Mouse (Mus musculus): ENCODE measurements around the gene Alg14. TPM values are rescaled to one million over a fixed set of nuclear protein-coding genes. Genes with fewer than 3 reads are reported as not detected.

Gene Alg14
- total and polyA plus RNA-seq, 2 experiments from 2014 or later, result 28.2 to 31.6 TPM

- Histone ChIP-seq H3K27ac (ENCODE audit: low read depth, low read length) (no peak overlapping the region), H3K4me1 (ENCODE audit: insufficient read depth) (no peaks in the 10 kb centered on the region), H3K27me3 (ENCODE audit: insufficient read depth, low read length) (no peaks in the 10 kb centered on the region), H3K9me3 (ENCODE audit: low read length) (no peaks in the 10 kb centered on the region), H3K4me3 (ENCODE audit: low read depth, low read length) (no peak overlapping the region), H3K9ac (no peak overlapping the region), H3K36me3 (ENCODE audit: insufficient read depth) (no peaks in the 10 kb centered on the region), H3K4me2 (ENCODE audit: low read depth) (no peak overlapping the region)
- no peak for DNase-seq
- WGBS, result 77% methylated on average over 4 of the region's 4 CpGs
- ATAC-seq, result no peak
- no peak for TF ChIP-seq CTCF (IDR thresholded peaks at IDR 0.05; ENCODE audit: low read depth)
These were observed 14.0 kb upstream of the Alg14 start for GRCm38 (mm10) chr3:121277557-121277956.

DNA sequence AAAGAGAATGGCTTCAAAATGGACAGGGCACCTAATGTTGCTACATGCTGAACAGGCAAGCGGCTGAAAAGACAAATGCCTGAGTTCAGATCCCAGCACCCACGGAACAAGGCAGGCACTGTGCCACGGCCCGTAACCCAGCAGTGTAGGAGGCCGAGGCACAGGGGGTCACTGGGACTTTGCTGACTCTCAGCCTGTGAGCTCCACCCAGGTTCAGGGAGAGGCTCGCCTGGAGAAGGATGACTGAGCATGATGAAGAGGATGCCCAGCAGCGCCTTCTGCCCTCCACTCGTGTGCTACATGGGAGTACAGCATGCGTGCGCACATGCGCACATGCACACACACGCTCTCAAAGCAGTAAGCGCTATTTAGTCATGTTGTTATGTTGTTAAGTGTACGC, 11.9 kb upstream of the Alg14 start:
- no peaks in the 10 kb centered on the region for H3K4me1 ChIP-seq (ENCODE audit: insufficient read depth)
- H3K36me3 ChIP-seq (ENCODE audit: insufficient read depth), result no peaks in the 10 kb centered on the region
- no peak overlapping the region for H3K9ac ChIP-seq
- TF ChIP-seq CTCF (IDR thresholded peaks at IDR 0.05; ENCODE audit: low read depth), result no peak
- ATAC-seq, result no peak
- 88% methylated on average over 14 of the region's 14 CpGs for WGBS
- no peaks in the 10 kb centered on the region for H3K9me3 ChIP-seq (ENCODE audit: low read length)
- DNase-seq, result no peak
- no peak overlapping the region for H3K4me2 ChIP-seq (ENCODE audit: low read depth)
- no peak overlapping the region for H3K4me3 ChIP-seq (ENCODE audit: low read depth, low read length)
- no peaks in the 10 kb centered on the region for H3K27me3 ChIP-seq (ENCODE audit: insufficient read depth, low read length)
- H3K27ac ChIP-seq (ENCODE audit: low read depth, low read length), result no peak overlapping the region

GRCm38 (mm10) chr3:121282998-121283397, 8.6 kb upstream of the Alg14 start, which contains the start of gene Tmem56:
TSS of gene Tmem56 (minus strand) at chr3:121283098.
- H3K9me3 ChIP-seq (ENCODE audit: low read length), result no peaks in the 10 kb centered on the region
- H3K4me2 ChIP-seq (ENCODE audit: low read depth), result no peak within 1 kb of the TSS
- no peak for ATAC-seq
- H3K4me1 ChIP-seq (ENCODE audit: insufficient read depth), result no peaks in the 10 kb centered on the region
- no peak within 1 kb of the TSS for H3K27ac ChIP-seq (ENCODE audit: low read depth, low read length)
- TF ChIP-seq CTCF (IDR thresholded peaks at IDR 0.05; ENCODE audit: low read depth), result no peak
- no peak within 1 kb of the TSS for H3K4me3 ChIP-seq (ENCODE audit: low read depth, low read length)
- WGBS, result 81% methylated on average over 4 of the region's 4 CpGs
- H3K36me3 ChIP-seq (ENCODE audit: insufficient read depth), result no peaks in the 10 kb centered on the region
- H3K9ac ChIP-seq, result no peak within 1 kb of the TSS
- DNase-seq, result no peak
- H3K27me3 ChIP-seq (ENCODE audit: insufficient read depth, low read length), result no peaks in the 10 kb centered on the region

GRCm38 (mm10) chr3:121285219-121285618, 6.4 kb upstream of the Alg14 start:
- no peaks in the 10 kb centered on the region for H3K36me3 ChIP-seq (ENCODE audit: insufficient read depth)
- no peak overlapping the region for H3K4me3 ChIP-seq (ENCODE audit: low read depth, low read length)
- no peak overlapping the region for H3K27ac ChIP-seq (ENCODE audit: low read depth, low read length)
- no peak overlapping the region for H3K9ac ChIP-seq
- H3K9me3 ChIP-seq (ENCODE audit: low read length), result no peaks in the 10 kb centered on the region
- no peak for TF ChIP-seq CTCF (IDR thresholded peaks at IDR 0.05; ENCODE audit: low read depth)
- no peaks in the 10 kb centered on the region for H3K27me3 ChIP-seq (ENCODE audit: insufficient read depth, low read length)
- ATAC-seq, result no peak
- no peak overlapping the region for H3K4me2 ChIP-seq (ENCODE audit: low read depth)
- DNase-seq, result no peak
- 94% methylated on average over 6 of the region's 6 CpGs for WGBS
- H3K4me1 ChIP-seq (ENCODE audit: insufficient read depth), result no peaks in the 10 kb centered on the region

DNA sequence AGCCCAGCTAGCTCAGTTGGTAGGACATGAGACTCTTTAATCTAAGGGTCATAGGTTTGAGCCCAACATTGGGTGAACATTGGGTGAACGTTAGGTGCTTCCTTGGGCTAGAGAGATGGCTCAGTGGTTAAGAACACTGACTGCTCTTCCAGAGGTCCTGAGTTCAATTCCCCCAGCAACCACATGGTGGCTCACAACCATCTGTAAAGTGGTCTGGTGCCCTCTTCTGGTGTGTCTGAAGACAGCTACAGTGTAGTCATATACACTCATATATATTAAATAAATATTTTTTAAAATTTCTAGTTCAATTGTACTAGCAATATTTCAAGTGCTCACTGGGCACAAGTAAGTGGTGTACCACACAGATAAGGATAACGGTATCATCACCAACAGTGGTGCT, 4.4 kb upstream of the Alg14 start:
- Histone ChIP-seq H3K36me3 (ENCODE audit: insufficient read depth) (no peaks in the 10 kb centered on the region), H3K4me1 (ENCODE audit: insufficient read depth) (no peaks in the 10 kb centered on the region), H3K9ac (no peak overlapping the region), H3K4me2 (ENCODE audit: low read depth) (no peak overlapping the region), H3K27ac (ENCODE audit: low read depth, low read length) (no peak overlapping the region), H3K27me3 (ENCODE audit: insufficient read depth, low read length) (no peaks in the 10 kb centered on the region), H3K9me3 (ENCODE audit: low read length) (no peaks in the 10 kb centered on the region), H3K4me3 (ENCODE audit: low read depth, low read length) (no peak overlapping the region)
- peak; percentile 39; the same call in 1 of the 2 replicates for TF ChIP-seq CTCF (IDR thresholded peaks at IDR 0.05; ENCODE audit: low read depth)
- DNase-seq (no peak), ATAC-seq (no peak)
- WGBS, result 92% methylated on average over 2 of the region's 2 CpGs

DNA sequence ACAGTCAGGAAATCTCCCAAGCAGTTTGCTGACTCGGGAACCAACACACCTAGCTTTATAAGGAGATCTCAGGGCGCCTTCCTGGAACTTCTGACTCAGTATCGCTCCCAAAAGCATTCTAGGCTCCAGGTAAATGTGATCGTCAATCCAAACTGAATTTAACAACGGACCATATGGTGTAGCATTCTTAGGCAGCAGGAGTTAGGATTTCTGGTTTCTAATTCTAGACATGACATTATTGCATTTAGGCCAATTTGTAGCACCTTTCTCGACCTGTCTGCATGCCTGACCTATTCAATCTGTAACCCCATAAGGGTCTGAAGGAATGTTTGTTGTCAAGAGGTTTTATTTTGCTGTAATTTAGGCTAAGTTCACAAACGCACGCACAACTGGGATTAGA, 892 bp upstream of the Alg14 start:
- DNase-seq, result no peak
- peak overlapping the region; percentile 67 for H3K4me3 ChIP-seq (ENCODE audit: low read depth, low read length)
- TF ChIP-seq CTCF (IDR thresholded peaks at IDR 0.05; ENCODE audit: low read depth), result no peak
- peak overlapping the region; percentile 47 for H3K4me2 ChIP-seq (ENCODE audit: low read depth)
- H3K4me1 ChIP-seq (ENCODE audit: insufficient read depth), result 0 out of 2 replicates have a peak, but pooled peaks cover 3% of the 10 kb centered on the region
- no peaks in the 10 kb centered on the region for H3K27me3 ChIP-seq (ENCODE audit: insufficient read depth, low read length)
- H3K9me3 ChIP-seq (ENCODE audit: low read length), result no peaks in the 10 kb centered on the region
- peak overlapping the region; percentile 91; the same call in 1 of the 2 replicates for H3K27ac ChIP-seq (ENCODE audit: low read depth, low read length)
- H3K36me3 ChIP-seq (ENCODE audit: insufficient read depth), result no peaks in the 10 kb centered on the region
- H3K9ac ChIP-seq, result peak overlapping the region; percentile 60; the same call in 1 of the 2 replicates
- WGBS, result 70% methylated on average over 8 of the region's 8 CpGs
- no peak for ATAC-seq

- DNase-seq, result no peak
- 6% methylated on average over 7 of the region's 7 CpGs for WGBS
- peak overlapping the region; percentile 60; the same call in 1 of the 2 replicates for H3K9ac ChIP-seq
- H3K4me2 ChIP-seq (ENCODE audit: low read depth), result peak overlapping the region; percentile 47
- H3K9me3 ChIP-seq (ENCODE audit: low read length), result no peaks in the 10 kb centered on the region
- peak overlapping the region; percentile 67 for H3K4me3 ChIP-seq (ENCODE audit: low read depth, low read length)
- H3K27me3 ChIP-seq (ENCODE audit: insufficient read depth, low read length), result no peaks in the 10 kb centered on the region
- H3K36me3 ChIP-seq (ENCODE audit: insufficient read depth), result no peaks in the 10 kb centered on the region
- TF ChIP-seq CTCF (IDR thresholded peaks at IDR 0.05; ENCODE audit: low read depth), result no peak
- ATAC-seq, result no peak
- H3K27ac ChIP-seq (ENCODE audit: low read depth, low read length), result peak overlapping the region; percentile 91
- 0 out of 2 replicates have a peak, but pooled peaks cover 3% of the 10 kb centered on the region for H3K4me1 ChIP-seq (ENCODE audit: insufficient read depth)
These were observed 381 bp upstream of the Alg14 start for GRCm38 (mm10) chr3:121291225-121291559.
